Mouse (Mus musculus) granulocyte monocyte progenitor cell, adult 5-6 weeks (primary cell): Measurements from ENCODE around the gene Nmrk2. TPM values are rescaled to one million over a fixed set of nuclear protein-coding genes. Genes with fewer than 3 reads are reported as not detected.
"Not testable (repeated sequence)": the region's sequence is repeated elsewhere in the genome, so short reads cannot be mapped to it uniquely, and the experiment has no call there.

Source experiments
- ATAC-seq: replicated peaks from 2 replicates; pipeline ENCODE4 v1.8.0; 2016; ENCODE audit warnings: mild to moderate bottlenecking, moderate TSS enrichment, inconsistent platforms; ENCODE audit not compliant: poor library complexity, severe bottlenecking
- total RNA-seq, 2 experiments: library from RNA; stranded (forward) in 1 of 2; stranded (reverse) in 1 of 2; fragments of 200-712, 200-1000 nt in 1 of 2; fragments of >200 nt in 1 of 2; fragmentation: Nextera tagmentation in 1 of 2; gene quantifications; 2 replicates each; pipeline ENCODE4 v1.2.3; 2014 to 2017

The Nmrk2 gene
- total RNA-seq, 2 experiments from 2014 or later: not detected

- ATAC-seq: peak; percentile 54
These were observed 16.1 kb upstream of the Nmrk2 start for GRCm38 (mm10) chr10:81217964-81218363.

GRCm38 (mm10) chr10:81217267-81217666 lies 15.4 kb upstream of the Nmrk2 start:
- ATAC-seq: not testable (repeated sequence)

- ATAC-seq: no peak
These were observed 15.0 kb upstream of the Nmrk2 start for GRCm38 (mm10) chr10:81216810-81217209.

GRCm38 (mm10) chr10:81216260-81216659 lies 14.4 kb upstream of the Nmrk2 start:
- ATAC-seq: peak; percentile 76

- no peak for ATAC-seq
These were observed 8.3 kb upstream of the Nmrk2 start for GRCm38 (mm10) chr10:81210154-81210553.

- ATAC-seq: no peak
These were observed 2.3 kb upstream of the Nmrk2 start for GRCm38 (mm10) chr10:81204137-81204536.

- ATAC-seq: no peak
These were observed 1.3 kb upstream of the Nmrk2 start for GRCm38 (mm10) chr10:81202978-81203720.

GRCm38 (mm10) chr10:81200605-81201287 lies 1.1 kb downstream of the Nmrk2 start:
- ATAC-seq: no peak

GRCm38 (mm10) chr10:81200141-81200540 lies 1.7 kb downstream of the Nmrk2 start:
- ATAC-seq: no peak

GRCm38 (mm10) chr10:81198990-81199389 lies 2.9 kb downstream of the Nmrk2 start:
- ATAC-seq: no peak

- peak; percentile 45 for ATAC-seq
These were observed 3.6 kb downstream of the Nmrk2 start for GRCm38 (mm10) chr10:81198230-81198629.

GRCm38 (mm10) chr10:81197305-81197704 lies 4.5 kb downstream of the Nmrk2 start:
- ATAC-seq: no peak

GRCm38 (mm10) chr10:81196470-81197065 lies 5.3 kb downstream of the Nmrk2 start:
- no peak for ATAC-seq

- no peak for ATAC-seq
These were observed 6.6 kb downstream of the Nmrk2 start for GRCm38 (mm10) chr10:81195300-81195699.

GRCm38 (mm10) chr10:81193991-81194774 lies 7.7 kb downstream of the Nmrk2 start:
- ATAC-seq: no peak

- ATAC-seq: no peak
These were observed 8.8 kb downstream of the Nmrk2 start for GRCm38 (mm10) chr10:81192968-81193501.

GRCm38 (mm10) chr10:81192270-81192967 lies 9.4 kb downstream of the Nmrk2 start:
- ATAC-seq: peak; percentile 38

GRCm38 (mm10) chr10:81191342-81191982 lies 10.4 kb downstream of the Nmrk2 start:
- peak; percentile 55 for ATAC-seq

- peak; percentile 6; the same call in 1 of the 2 replicates for ATAC-seq
These were observed 10.9 kb downstream of the Nmrk2 start for GRCm38 (mm10) chr10:81190912-81191321.
